Mouse (Mus musculus) brain, embryonic 18.5 days (tissue): ENCODE data around the gene Phf24.
"Not testable (repeated sequence)": the region's sequence is repeated elsewhere in the genome, so short reads cannot be mapped to it uniquely, and the experiment has no call there.

Source experiments
- DNase-seq: peaks from one replicate; pipeline ENCODE4 v3.0.0-alpha.2; 2012; ENCODE audit warnings: low read depth, low spot score

Phf24 gene

GRCm38 (mm10) chr4:42950065-42950558 is 33.7 kb downstream of the Phf24 start:
- DNase-seq: peak; percentile 79

GRCm38 (mm10) chr4:42951206-42952195 is 35.0 kb downstream of the Phf24 start:
- no peak for DNase-seq

- DNase-seq: no peak
Measured at GRCm38 (mm10) chr4:42952563-42952962, 36.1 kb downstream of the Phf24 start.

GRCm38 (mm10) chr4:42953435-42954094 is 37.1 kb downstream of the Phf24 start:
- DNase-seq: no peak

GRCm38 (mm10) chr4:42954297-42954696 is 37.8 kb downstream of the Phf24 start:
- no peak for DNase-seq

- no peak for DNase-seq
Measured at GRCm38 (mm10) chr4:42955200-42955599, 38.7 kb downstream of the Phf24 start.

GRCm38 (mm10) chr4:42956581-42956980 is 40.1 kb downstream of the Phf24 start:
- DNase-seq: no peak

- no peak for DNase-seq
Measured at GRCm38 (mm10) chr4:42957306-42957705, 40.8 kb downstream of the Phf24 start.

GRCm38 (mm10) chr4:42957979-42958378 is 41.5 kb downstream of the Phf24 start:
- DNase-seq: no peak

GRCm38 (mm10) chr4:42958942-42959341 is 42.5 kb downstream of the Phf24 start:
- no peak for DNase-seq

- DNase-seq: no peak
Measured at GRCm38 (mm10) chr4:42959382-42959781, 42.9 kb downstream of the Phf24 start.

- DNase-seq: no peak
Measured at GRCm38 (mm10) chr4:42961592-42961991, 45.1 kb downstream of the Phf24 start.

- no peak for DNase-seq
Measured at GRCm38 (mm10) chr4:42963480-42963879, 47.0 kb downstream of the Phf24 start.

- DNase-seq: no peak
Measured at GRCm38 (mm10) chr4:42965039-42965719, 48.7 kb downstream of the Phf24 start.

- DNase-seq: no peak
Measured at GRCm38 (mm10) chr4:42969304-42969703, 52.8 kb downstream of the Phf24 start, which contains the start of gene 1700022I11Rik. Gene 1700022I11Rik, plus strand, starts transcription at chr4:42969604.

- no peak for DNase-seq
Measured at GRCm38 (mm10) chr4:42972952-42973351, 56.5 kb downstream of the Phf24 start.

- DNase-seq: no peak
Measured at GRCm38 (mm10) chr4:42973868-42974267, 57.4 kb downstream of the Phf24 start.

GRCm38 (mm10) chr4:42978062-42978461 is 61.6 kb downstream of the Phf24 start:
- no peak for DNase-seq

- DNase-seq: not testable (repeated sequence)
Measured at GRCm38 (mm10) chr4:42980467-42980866, 64.0 kb downstream of the Phf24 start.

GRCm38 (mm10) chr4:42988296-42988695 is 71.8 kb downstream of the Phf24 start:
- no peak for DNase-seq
